Mouse (Mus musculus) small intestine, adult 2 months (tissue): Measurements from ENCODE around the gene Hacd2. TPM values are rescaled to one million over a fixed set of nuclear protein-coding genes. Genes with fewer than 3 reads are reported as not detected.

Source experiments
- H3K27ac ChIP-seq: fragments of 200-500 bp; 2 replicates; pipeline ENCODE4 v1.5.1; 2012; ENCODE audit warnings: low read depth, low read length, control low read depth, inconsistent platforms; ENCODE audit not compliant: insufficient read depth
- H3K27me3 ChIP-seq: fragments of 200-500 bp; 2 replicates; pipeline ENCODE4 v1.6.1; 2012; ENCODE audit warnings: mild to moderate bottlenecking, moderate library complexity, low read length, inconsistent platforms; ENCODE audit not compliant: control insufficient read depth, insufficient read depth
- H3K36me3 ChIP-seq: fragments of 200-500 bp; 2 replicates; pipeline ENCODE4 v1.6.1; 2012; ENCODE audit warnings: mild to moderate bottlenecking, low read length, control low read depth, inconsistent platforms; ENCODE audit not compliant: control insufficient read depth, insufficient read depth
- H3K4me1 ChIP-seq: fragments of 200-500 bp; 2 replicates; pipeline ENCODE4 v1.6.1; 2012; ENCODE audit warnings: low read length, inconsistent platforms, mixed read lengths; ENCODE audit not compliant: control insufficient read depth, insufficient read depth, insufficient read length
- H3K4me3 ChIP-seq: fragments of 200-500 bp; 2 replicates; pipeline ENCODE4 v1.5.1; 2012; ENCODE audit warnings: low read depth, mild to moderate bottlenecking, control low read depth, inconsistent platforms, low read length, moderate library complexity
- CTCF ChIP-seq: fragments of 200-500 bp; IDR thresholded peaks from 2 replicates; pipeline ENCODE4 v1.5.1; 2012; ENCODE audit warnings: low read depth, mild to moderate bottlenecking, control low read depth, inconsistent platforms, low read length, moderate library complexity, mixed read lengths; ENCODE audit not compliant: insufficient replicate concordance, insufficient read length; ENCODE audit errors: extremely low read depth
- POLR2A ChIP-seq: fragments of 200-500 bp; IDR thresholded peaks from 2 replicates; pipeline ENCODE4 v1.6.1; 2012; ENCODE audit warnings: low read depth, mild to moderate bottlenecking, control low read depth, inconsistent platforms, low read length, moderate library complexity
- WGBS: fragments of 180-500 bp; shearing (Covaris S2); methylation state at CpG from one replicate; pipeline ENCODE4 v1.1.7; 2018; 5-methylcytosine and 5-hydroxymethylcytosine counted together
- polyA plus RNA-seq: library from polyadenylated mRNA; depleted of rRNA; stranded (reverse); fragments of >200 nt; gene quantifications from 2 replicates; pipeline ENCODE4 v1.2.3, GENCODE M21; 2012

The Hacd2 gene
- polyA plus RNA-seq, 1 experiment, result 34.9 TPM

DNA sequence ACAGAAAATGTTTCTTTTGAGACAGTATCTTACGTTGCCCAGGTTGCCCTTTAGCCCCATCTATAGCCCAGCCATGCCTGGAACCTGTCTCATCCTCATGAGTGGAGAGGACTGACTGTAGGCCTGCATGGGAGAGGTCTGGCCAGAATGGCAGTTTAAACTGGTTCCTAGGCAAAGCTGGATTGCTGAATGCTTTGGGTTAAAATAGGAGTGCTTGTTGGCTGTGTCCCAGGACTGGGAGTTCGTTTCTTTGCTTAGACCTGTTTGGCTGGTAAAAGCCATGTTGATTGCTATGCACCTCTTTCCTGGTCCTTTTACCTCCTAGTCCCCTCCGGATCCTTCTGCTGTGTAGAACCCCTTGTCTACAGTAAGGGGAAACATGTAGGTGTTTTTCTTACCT lies 11.0 kb downstream of the Hacd2 start:
- H3K4me3 ChIP-seq, result no peak overlapping the region
- H3K27ac ChIP-seq, result no peak overlapping the region
- WGBS, result 65% methylated on average over 3 of the region's 3 CpGs
- no peaks in the 10 kb centered on the region for H3K27me3 ChIP-seq
- peaks cover 22% of the 10 kb centered on the region for H3K36me3 ChIP-seq
- H3K4me1 ChIP-seq, result no peaks in the 10 kb centered on the region
- TF ChIP-seq POLR2A (no peak), CTCF (no peak)

DNA sequence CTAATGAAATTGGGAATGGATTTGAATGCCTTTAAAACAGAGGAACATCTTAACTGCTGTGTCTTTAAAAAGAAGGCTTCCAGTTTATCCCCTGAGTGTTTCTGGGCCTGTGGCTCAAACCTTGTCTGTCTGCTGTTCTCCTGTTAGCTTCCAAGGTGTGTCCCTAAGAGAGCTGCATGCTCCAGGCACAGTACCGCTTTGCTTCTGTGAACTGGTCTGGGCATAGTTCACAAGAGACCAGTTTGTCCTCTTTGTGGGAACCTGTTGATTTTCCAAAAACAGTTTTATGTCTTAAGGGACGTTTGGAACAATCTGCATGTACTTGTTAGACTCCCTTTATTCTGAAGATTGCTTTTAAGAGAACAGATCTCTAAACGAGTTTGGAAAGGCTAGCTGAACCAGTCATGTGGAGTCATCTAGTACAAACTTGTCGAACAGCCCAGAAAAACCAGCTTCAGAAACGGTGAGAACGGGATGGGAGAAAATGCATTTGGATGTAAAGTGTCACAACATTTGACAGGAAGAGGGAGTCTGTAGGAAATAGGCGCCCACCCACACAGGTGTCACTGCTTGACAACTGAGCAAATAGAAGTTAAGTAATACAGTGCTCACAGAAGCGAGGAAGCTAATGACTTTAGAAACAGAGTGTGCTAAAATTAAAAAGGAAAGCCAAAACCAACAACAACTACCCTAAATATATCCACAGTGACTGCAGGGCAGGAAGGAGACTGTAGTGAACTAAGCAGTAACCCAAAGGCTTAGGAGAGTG lies 11.8 kb downstream of the Hacd2 start:
- WGBS, result 64% methylated on average over 8 of the region's 8 CpGs
- no peak for TF ChIP-seq POLR2A
- no peak for TF ChIP-seq CTCF
- Histone ChIP-seq H3K36me3 (peaks cover 16% of the 10 kb centered on the region), H3K27me3 (no peaks in the 10 kb centered on the region), H3K4me1 (no peaks in the 10 kb centered on the region), H3K4me3 (no peak overlapping the region), H3K27ac (no peak overlapping the region)

DNA sequence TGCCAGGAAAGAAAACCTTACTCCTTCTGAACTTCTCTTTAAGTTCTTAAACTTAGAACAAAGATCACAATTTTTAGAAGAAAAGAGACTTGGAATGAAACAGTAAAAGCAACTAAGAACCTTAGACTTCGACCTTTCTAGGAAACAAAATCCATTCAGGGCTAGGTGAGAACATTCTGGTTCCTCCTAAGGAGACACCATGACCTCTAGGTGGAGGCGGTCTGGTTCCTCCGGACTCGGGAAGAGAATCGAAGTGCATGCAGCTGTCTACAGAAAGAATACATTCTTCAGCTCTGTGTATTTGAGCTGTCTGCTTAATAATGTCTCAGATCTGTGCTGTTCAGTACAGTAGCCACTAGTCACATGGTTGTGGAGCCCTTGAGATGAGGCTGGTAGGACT lies 12.7 kb downstream of the Hacd2 start:
- WGBS, result 61% methylated on average over 5 of the region's 5 CpGs
- Histone ChIP-seq H3K36me3 (peaks cover 8% of the 10 kb centered on the region), H3K27ac (no peak overlapping the region), H3K4me3 (no peak overlapping the region), H3K4me1 (no peaks in the 10 kb centered on the region), H3K27me3 (no peaks in the 10 kb centered on the region)
- no peak for TF ChIP-seq CTCF
- TF ChIP-seq POLR2A, result no peak

DNA sequence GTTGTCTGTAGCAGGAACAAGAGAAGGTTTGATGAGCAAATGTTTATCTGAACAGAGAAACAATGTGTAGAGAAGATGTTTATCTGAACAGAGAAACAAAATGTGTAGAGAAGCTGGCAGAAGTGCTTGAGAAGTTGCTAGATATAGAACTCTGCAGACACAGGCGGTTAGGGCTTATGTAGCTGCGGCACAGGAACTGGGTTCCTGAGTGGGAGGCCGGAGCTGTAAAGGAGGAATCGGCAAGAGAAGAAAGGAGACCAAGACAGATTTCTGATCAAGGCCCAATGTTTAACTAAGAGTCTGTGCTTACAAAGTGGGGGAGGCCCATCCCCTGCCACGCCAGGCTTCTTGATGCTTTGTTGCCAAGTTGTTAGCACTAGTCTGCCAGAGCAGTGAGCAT lies 14.5 kb downstream of the Hacd2 start:
- WGBS, result 83% methylated on average over 5 of the region's 5 CpGs
- H3K27ac ChIP-seq, result no peak overlapping the region
- H3K4me1 ChIP-seq, result no peaks in the 10 kb centered on the region
- TF ChIP-seq CTCF (no peak), POLR2A (no peak)
- H3K36me3 ChIP-seq, result peaks cover 6% of the 10 kb centered on the region
- no peak overlapping the region for H3K4me3 ChIP-seq
- no peaks in the 10 kb centered on the region for H3K27me3 ChIP-seq

DNA sequence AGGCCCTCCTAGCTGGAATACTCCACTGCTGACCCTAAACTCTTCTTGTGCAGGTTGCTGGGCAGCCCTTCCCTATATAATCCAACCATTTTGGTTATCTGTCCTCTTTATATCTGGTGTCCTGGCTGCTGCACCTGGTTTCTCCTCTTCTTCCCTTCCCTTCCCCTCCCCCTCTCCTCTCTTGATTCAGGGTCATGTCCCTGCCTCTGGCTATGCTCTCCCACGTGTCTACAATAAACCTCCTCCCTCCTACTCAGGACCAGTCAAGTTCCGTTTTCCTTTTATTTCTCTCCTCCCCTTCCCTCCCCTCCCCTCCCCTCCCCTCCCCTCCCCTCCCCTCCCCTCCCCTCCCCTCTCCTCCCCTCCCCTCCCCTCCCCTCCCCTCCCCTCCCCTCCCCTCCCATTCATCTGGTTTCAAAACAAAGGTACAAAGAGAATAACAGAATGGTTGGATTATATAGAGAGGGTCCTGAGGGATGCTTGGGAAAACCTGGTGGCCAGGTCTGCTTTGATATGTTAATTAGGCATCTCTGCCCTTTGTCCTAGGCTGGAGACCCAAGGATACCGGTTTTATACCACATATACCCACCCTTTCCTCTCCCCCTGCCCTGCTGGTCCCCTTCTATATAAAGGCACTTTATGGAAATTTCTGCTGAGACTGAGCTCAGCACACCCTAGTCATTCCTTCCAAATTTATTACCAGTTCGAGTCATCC lies 16.3 kb downstream of the Hacd2 start:
- WGBS, result 28% methylated on average over 4 of the region's 4 CpGs
- Histone ChIP-seq H3K4me3 (no peak overlapping the region), H3K4me1 (no peaks in the 10 kb centered on the region), H3K27me3 (no peaks in the 10 kb centered on the region), H3K27ac (no peak overlapping the region), H3K36me3 (peaks cover 5% of the 10 kb centered on the region)
- TF ChIP-seq POLR2A (no peak), CTCF (no peak)

DNA sequence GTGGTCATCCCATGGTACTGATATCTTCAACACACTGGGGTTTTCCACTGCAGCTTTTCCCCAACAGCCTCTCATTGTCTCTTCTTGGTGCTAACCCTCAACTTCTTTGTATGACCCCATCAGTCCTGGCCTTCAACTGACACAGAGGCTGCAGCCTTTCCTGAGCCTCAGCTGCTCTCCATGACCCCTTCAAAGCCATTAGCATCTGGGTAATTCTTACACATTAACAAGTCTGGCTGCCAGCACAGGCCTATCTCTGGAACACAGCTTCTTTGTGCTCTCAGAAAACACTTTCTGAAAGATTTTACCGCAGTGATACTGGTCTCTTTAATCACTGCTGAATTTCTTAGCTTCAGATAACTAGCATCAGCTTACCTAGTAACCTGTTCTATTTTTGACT lies 17.9 kb downstream of the Hacd2 start:
- H3K27me3 ChIP-seq, result no peaks in the 10 kb centered on the region
- peaks cover 5% of the 10 kb centered on the region for H3K36me3 ChIP-seq
- H3K4me1 ChIP-seq, result no peaks in the 10 kb centered on the region
- H3K27ac ChIP-seq, result no peak overlapping the region
- WGBS, result 68% methylated on average over 1 of the region's 1 CpGs
- TF ChIP-seq POLR2A (no peak), CTCF (no peak)
- H3K4me3 ChIP-seq, result no peak overlapping the region

DNA sequence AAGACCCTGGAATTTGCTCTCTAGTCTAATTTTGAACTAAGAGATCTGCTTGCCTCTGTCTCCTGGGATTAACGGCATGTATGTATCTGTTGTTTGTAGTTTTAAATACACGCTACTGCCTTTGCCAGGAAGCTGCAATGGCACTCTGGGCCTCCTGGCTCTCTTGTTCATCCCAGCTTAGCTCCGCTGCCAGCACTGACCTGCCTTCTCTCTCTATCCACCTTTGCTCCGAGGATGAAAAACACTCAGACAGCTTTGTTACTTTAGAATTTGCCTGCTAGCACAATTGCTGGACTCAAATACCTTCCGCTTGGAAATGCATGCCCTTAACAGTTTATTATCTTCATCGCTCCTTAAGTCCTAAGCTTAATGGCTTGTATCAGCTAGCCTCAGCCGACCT lies 18.8 kb downstream of the Hacd2 start:
- Histone ChIP-seq H3K36me3 (peaks cover 3% of the 10 kb centered on the region; the same call in 1 of the 2 replicates), H3K27me3 (no peaks in the 10 kb centered on the region), H3K4me1 (no peaks in the 10 kb centered on the region), H3K4me3 (no peak overlapping the region), H3K27ac (no peak overlapping the region)
- TF ChIP-seq POLR2A, result no peak
- TF ChIP-seq CTCF, result no peak
- WGBS, result 92% methylated on average over 7 of the region's 7 CpGs
